Mouse (Mus musculus): ENCODE measurements around the gene Rgsl1. TPM values are rescaled to one million over a fixed set of nuclear protein-coding genes. Genes with fewer than 3 reads are reported as not detected.
A peak's percentile ranks its signal among the peaks of the same experiment; 100 is the strongest.
"Not testable (repeated sequence)": the region's sequence is repeated elsewhere in the genome, so short reads cannot be mapped to it uniquely, and the experiment has no call there.

Rgsl1 gene
- 0.09 TPM in 1 of 2 replicates, not detected in the other for polyA plus RNA-seq (2015; fragmentation: Nextera tagmentation; extraction: Ambion mirVana)

DNA sequence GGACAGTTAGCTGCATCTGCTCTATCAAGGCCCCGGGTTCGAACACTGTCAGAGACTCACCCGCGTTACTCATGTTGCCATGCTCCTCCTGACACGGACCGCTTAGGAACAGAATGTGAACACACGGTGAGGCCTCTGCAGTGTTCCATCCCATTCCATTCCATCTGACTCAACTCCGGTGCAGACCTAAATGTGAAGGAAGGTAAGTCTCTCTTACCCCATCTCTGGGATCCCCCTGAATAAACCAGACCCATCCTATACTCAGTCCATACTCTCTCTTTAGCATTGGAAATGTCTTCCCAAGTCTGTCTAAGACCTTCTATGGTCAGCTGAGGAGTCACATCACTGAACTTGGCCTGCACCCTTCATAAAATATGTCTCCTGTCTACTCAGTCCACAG lies at the start of gene Rgsl1:
Gene Rgsl1, minus strand, starts transcription at position 101 of the 400 bp plus-strand sequence.
- no peak for ATAC-seq (ENCODE audit: low FRiP score, low read depth)
- Histone ChIP-seq H3K4me1 (no peaks in the 10 kb centered on the region), H3K4me2 (replicated peaks) (no peak within 1 kb of the TSS), H3K36me3 (no peaks in the 10 kb centered on the region), H3K4me3 (no peak within 1 kb of the TSS), H3K9me3 (no peaks in the 10 kb centered on the region), H3K27me3 (no peaks in the 10 kb centered on the region), H3K9ac (no peak within 1 kb of the TSS), H3K27ac (no peak within 1 kb of the TSS)
- 95% methylated on average over 8 of the region's 8 CpGs for WGBS

DNA sequence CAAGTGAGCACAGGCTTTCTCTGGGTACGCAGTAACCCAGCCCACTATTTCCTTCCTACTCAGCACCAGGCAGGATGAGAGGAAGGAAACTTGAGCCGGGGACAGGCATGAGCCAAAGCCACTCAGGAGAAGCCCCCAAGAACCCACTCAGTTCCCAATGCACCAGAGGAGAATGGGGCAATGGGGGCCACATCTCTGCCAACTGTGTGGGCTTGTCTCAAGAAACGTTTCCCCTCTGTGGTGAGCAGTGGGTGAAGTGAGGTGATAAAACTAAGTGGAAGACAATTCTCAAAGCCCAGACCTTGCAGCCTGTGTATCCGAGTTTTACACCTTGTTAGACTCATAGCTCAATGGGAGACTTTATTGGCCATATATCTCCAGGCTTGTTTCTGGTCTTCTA lies 47.5 kb upstream of the Rgsl1 start, which contains the start of gene Teddm1a:
Gene Teddm1a, plus strand, starts transcription at position 301 of the 400 bp plus-strand sequence.
- ATAC-seq (ENCODE audit: low FRiP score, low read depth): no peak
- 46% methylated on average over 4 of the region's 4 CpGs for WGBS
- no peak within 1 kb of the TSS for H3K9ac ChIP-seq

DNA sequence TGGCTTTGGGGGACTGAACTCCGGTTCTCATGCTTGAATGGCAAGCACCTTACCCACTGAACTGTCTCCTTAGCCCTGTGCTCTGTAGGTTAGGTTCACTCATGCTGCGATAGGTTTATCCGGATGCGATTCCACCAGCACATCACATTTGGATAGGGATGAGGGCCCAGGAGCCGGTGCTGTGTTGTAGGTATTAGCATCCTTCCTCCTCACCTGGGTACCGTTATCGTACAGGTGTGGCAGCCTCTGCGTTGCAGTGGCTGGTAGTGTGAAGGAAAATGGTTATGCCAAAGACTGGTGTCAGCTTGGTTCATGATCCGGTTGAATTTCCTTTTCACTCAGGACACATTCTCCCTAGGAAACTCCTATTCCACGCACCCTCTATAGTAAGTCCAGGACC lies 46.2 kb upstream of the Rgsl1 start:
- ATAC-seq (ENCODE audit: low FRiP score, low read depth): no peak
- H3K36me3 ChIP-seq: no peaks in the 10 kb centered on the region
- H3K9ac ChIP-seq: no peak overlapping the region
- peaks cover 7% of the 10 kb centered on the region for H3K4me1 ChIP-seq
- no peaks in the 10 kb centered on the region for H3K9me3 ChIP-seq
- H3K27ac ChIP-seq: no peak overlapping the region
- no peak overlapping the region for H3K4me3 ChIP-seq
- no peak overlapping the region for H3K4me2 ChIP-seq (replicated peaks)
- WGBS: 95% methylated on average over 10 of the region's 10 CpGs
- peaks cover 4% of the 10 kb centered on the region; the same call in 1 of the 2 replicates for H3K27me3 ChIP-seq

More for the DNA sequence above, 47.5 kb upstream of the Rgsl1 start, which contains the start of gene Teddm1a:
- no peaks in the 10 kb centered on the region for H3K9me3 ChIP-seq
- peaks cover 4% of the 10 kb centered on the region; the same call in 1 of the 2 replicates for H3K27me3 ChIP-seq
- H3K36me3 ChIP-seq: no peaks in the 10 kb centered on the region
- no peak within 1 kb of the TSS for H3K27ac ChIP-seq
- H3K4me3 ChIP-seq: no peak within 1 kb of the TSS
- peaks cover 6% of the 10 kb centered on the region for H3K4me1 ChIP-seq
- no peak within 1 kb of the TSS for H3K4me2 ChIP-seq (replicated peaks)

DNA sequence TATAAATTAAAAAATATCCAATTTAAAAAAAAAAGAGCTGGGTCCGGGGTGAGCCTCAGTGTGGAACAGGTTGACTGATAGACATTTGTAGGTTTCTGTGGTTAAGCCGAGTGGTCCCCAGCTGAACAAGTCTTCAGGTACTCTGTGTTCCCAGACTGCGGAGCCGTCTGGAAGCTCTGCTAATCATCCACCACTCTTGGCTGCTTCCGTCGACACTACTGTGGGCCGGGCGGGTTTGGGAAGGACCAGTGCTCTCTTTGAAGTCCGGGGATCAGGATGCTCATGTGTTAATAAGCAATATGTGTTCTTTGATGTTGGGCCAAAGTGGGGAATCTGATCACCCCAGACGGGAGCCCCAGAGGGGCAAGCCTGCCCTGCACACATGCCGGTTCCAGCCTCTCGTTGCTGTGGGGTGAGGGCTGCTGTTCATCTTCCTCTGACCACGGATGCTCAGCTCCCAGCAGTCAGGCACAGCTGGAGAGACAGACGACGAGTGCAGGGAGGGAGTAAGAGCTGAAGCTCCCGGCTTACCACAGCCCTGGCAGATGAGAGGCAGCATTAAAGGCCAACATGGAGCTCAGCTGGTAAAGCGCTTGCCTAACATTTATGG lies 42.2 kb upstream of the Rgsl1 start:
- 14% methylated on average over 17 of the region's 17 CpGs for WGBS
- H3K27ac ChIP-seq: no peak overlapping the region
- H3K27me3 ChIP-seq: no peaks in the 10 kb centered on the region
- ATAC-seq (ENCODE audit: low FRiP score, low read depth): no peak
- peaks cover 6% of the 10 kb centered on the region; the same call in 1 of the 2 replicates for H3K4me1 ChIP-seq
- no peak overlapping the region for H3K4me3 ChIP-seq
- H3K9me3 ChIP-seq: no peaks in the 10 kb centered on the region
- H3K36me3 ChIP-seq: no peaks in the 10 kb centered on the region
- peak overlapping the region; percentile 27 for H3K4me2 ChIP-seq (replicated peaks)
- no peak overlapping the region for H3K9ac ChIP-seq

DNA sequence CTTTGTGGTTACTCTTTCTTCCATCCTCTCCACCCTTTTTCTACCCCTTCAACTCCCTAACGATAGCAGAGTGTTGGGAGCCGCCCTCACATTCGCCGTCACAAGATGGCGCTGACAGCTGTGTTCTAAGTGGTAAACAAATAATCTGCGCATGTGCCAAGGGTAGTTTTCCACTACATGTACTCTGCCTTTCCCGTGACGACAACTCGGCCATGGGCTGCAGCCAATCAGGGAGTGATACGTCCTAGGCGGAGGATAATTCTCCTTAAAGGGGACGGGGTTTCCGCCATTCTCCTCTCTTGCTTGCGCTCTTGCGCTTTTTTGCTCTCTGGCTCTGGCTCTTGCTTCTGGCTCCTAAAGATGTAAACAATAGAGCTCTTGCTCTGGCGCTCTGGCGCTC lies 36.4 kb upstream of the Rgsl1 start:
- not testable (repeated sequence) for H3K9ac ChIP-seq; H3K4me1 ChIP-seq; H3K4me3 ChIP-seq; H3K27ac ChIP-seq; H3K27me3 ChIP-seq; ATAC-seq (ENCODE audit: low FRiP score, low read depth); H3K4me2 ChIP-seq (replicated peaks); H3K9me3 ChIP-seq; H3K36me3 ChIP-seq
- WGBS: 94% methylated on average over 17 of the region's 17 CpGs

DNA sequence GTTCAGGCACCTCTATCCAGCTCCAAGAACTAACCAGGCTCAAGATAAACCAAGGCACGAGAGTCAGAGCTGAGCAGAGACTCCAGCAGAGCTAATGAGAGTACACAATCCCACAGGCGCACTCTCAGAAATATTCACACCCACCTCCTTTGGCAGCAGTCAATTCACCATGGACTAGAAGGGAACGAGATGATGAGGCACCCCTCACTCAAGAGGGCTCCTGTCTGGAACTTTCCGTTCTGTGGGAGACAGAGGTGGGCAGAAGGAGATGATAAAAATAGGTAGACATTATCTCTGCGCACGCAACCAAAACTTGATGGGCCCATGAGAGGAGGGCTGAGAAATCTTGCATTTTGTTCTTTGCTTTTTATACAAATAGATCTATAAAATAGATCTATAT lies 30.1 kb upstream of the Rgsl1 start, which contains the start of gene Teddm1b:
Gene Teddm1b, plus strand, starts transcription at position 301 of the 400 bp plus-strand sequence.
- Histone ChIP-seq H3K9ac (no peak within 1 kb of the TSS), H3K9me3 (no peaks in the 10 kb centered on the region), H3K36me3 (no peaks in the 10 kb centered on the region), H3K4me3 (no peak within 1 kb of the TSS), H3K4me2 (replicated peaks) (no peak within 1 kb of the TSS), H3K27me3 (no peaks in the 10 kb centered on the region), H3K4me1 (no peaks in the 10 kb centered on the region), H3K27ac (no peak within 1 kb of the TSS)
- no peak for ATAC-seq (ENCODE audit: low FRiP score, low read depth)
- 86% methylated on average over 6 of the region's 6 CpGs for WGBS

DNA sequence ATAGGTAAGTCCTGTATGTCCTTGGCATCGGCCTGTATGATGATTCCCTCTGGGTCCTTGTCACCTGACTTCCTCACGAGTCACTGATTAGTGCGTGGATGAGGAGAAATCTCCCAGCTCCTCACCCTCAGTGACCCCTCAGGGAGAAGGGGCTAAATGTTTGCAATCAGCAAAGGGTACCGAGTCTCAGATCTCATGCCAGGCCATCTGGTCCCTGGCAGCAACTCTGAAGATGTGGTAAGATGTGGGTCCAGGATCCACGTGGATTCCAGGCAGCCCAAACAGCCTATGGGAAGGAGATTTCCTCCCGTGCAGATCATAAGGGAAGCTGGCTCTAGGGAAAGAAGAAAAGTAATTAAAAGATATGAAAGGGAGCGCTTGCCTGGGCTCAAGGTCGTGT lies 12.0 kb upstream of the Rgsl1 start:
- 70% methylated on average over 8 of the region's 8 CpGs for WGBS
- Histone ChIP-seq H3K4me3 (no peak overlapping the region), H3K4me2 (replicated peaks) (no peak overlapping the region), H3K27me3 (no peaks in the 10 kb centered on the region), H3K27ac (no peak overlapping the region), H3K9me3 (no peaks in the 10 kb centered on the region), H3K9ac (no peak overlapping the region), H3K36me3 (no peaks in the 10 kb centered on the region), H3K4me1 (no peaks in the 10 kb centered on the region; the same call in 1 of the 2 replicates)
- no peak for ATAC-seq (ENCODE audit: low FRiP score, low read depth)

DNA sequence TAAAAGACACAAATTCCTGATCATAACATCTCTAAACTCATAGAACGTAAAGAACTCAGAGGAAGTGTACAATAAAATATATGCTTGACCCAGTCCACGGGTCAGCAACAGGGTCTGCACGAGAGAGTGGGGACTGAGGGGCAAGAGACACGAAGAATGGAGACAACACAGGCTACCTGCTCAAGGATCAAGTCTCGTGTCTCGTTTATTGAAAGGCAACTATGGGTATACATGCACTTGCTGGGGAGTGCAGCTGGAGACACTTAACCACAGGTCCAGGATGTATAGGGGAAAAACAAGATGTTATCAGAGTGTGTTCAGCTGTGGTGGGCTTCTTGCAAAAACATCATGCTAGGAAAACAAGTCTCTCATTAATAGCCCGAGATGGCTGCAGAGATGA lies 8.8 kb upstream of the Rgsl1 start:
- H3K4me1 ChIP-seq; H3K9ac ChIP-seq; ATAC-seq (ENCODE audit: low FRiP score, low read depth); H3K36me3 ChIP-seq; H3K27ac ChIP-seq; H3K27me3 ChIP-seq; H3K9me3 ChIP-seq; H3K4me3 ChIP-seq; H3K4me2 ChIP-seq (replicated peaks): not testable (repeated sequence)
- WGBS: 77% methylated on average over 7 of the region's 7 CpGs

DNA sequence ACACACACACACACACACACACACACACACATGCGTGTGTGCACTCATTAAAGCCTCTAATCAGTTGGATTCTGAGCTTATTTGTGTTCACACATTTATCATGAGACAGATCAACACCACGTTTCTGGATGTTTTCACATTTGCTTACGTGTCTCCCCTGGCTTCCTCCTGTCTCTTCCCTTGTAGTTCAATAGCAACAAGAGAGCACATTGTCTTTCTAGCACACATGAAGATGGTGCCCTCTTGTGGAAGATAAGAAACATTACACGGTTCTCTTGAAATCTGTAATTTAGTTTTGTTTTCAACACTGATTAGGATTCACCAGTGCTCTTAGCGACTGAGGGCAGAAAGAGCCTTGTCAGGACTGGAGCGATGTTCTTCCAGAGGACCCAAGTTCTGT lies 2.9 kb upstream of the Rgsl1 start:
- Histone ChIP-seq H3K4me2 (replicated peaks) (no peak overlapping the region), H3K4me3 (no peak overlapping the region), H3K9me3 (no peaks in the 10 kb centered on the region), H3K4me1 (no peaks in the 10 kb centered on the region; the same call in 1 of the 2 replicates), H3K27me3 (no peaks in the 10 kb centered on the region), H3K36me3 (no peaks in the 10 kb centered on the region), H3K27ac (no peak overlapping the region), H3K9ac (no peak overlapping the region)
- no peak for ATAC-seq (ENCODE audit: low FRiP score, low read depth)
- WGBS: 29% methylated on average over 6 of the region's 6 CpGs

DNA sequence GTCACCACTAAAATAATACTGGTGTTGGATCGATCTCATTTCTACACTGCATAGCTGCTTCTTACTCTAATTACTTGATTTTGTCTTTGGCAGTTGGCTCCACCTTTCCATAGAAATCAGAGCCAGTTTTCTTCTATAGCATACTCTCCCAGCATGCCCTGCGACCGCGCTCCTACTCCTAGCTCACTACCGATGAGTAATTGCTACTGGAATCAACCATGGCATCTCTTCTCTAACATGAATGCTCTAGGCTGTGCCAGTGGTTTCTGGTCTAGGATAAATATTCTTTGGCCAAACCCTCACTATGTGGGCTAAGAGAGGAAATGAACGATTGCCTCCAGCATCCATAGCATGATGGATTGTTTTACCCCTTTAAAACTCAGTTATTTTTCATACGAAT lies 2.5 kb upstream of the Rgsl1 start:
- Histone ChIP-seq H3K27ac (no peak overlapping the region), H3K4me2 (replicated peaks) (no peak overlapping the region), H3K9me3 (no peaks in the 10 kb centered on the region), H3K9ac (no peak overlapping the region), H3K4me1 (no peaks in the 10 kb centered on the region; the same call in 1 of the 2 replicates), H3K4me3 (no peak overlapping the region), H3K36me3 (no peaks in the 10 kb centered on the region), H3K27me3 (no peaks in the 10 kb centered on the region)
- ATAC-seq (ENCODE audit: low FRiP score, low read depth): no peak
- WGBS: 87% methylated on average over 7 of the region's 7 CpGs

DNA sequence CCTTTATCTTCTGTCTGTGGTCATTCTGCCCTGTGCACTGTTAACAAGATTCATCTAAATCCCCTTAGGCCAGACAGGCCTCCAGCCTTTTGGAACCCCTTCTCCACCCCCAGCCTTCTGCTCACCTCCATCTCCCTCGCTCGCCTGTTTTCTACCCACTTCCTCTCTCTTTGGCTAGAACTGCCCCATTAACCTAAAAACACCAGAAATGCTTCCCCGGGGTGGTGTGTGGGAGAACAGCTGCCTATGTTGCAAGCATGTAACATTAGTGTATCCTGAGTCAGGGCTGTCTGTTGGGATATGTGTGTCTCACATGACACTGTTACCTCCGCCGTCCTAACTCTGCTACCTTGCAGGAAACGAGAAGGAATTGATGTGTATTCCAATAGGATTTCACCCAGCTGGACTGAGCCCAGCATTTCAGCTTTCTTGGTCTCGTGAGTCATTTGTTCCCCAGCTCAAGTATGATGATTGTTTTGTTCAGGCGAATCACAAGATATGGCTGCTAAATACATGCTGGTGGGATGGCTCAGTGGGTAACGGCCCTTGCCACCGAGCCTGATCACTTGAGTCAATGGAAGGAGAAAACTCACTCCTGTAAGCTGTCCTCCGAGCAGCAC lies 1.7 kb downstream of the Rgsl1 start:
- no peaks in the 10 kb centered on the region for H3K9me3 ChIP-seq
- H3K36me3 ChIP-seq: no peaks in the 10 kb centered on the region
- no peaks in the 10 kb centered on the region for H3K4me1 ChIP-seq
- H3K9ac ChIP-seq: no peak overlapping the region
- no peak overlapping the region for H3K4me3 ChIP-seq
- H3K27ac ChIP-seq: no peak overlapping the region
- ATAC-seq (ENCODE audit: low FRiP score, low read depth): no peak
- 86% methylated on average over 11 of the region's 11 CpGs for WGBS
- no peaks in the 10 kb centered on the region for H3K27me3 ChIP-seq
- no peak overlapping the region for H3K4me2 ChIP-seq (replicated peaks)

DNA sequence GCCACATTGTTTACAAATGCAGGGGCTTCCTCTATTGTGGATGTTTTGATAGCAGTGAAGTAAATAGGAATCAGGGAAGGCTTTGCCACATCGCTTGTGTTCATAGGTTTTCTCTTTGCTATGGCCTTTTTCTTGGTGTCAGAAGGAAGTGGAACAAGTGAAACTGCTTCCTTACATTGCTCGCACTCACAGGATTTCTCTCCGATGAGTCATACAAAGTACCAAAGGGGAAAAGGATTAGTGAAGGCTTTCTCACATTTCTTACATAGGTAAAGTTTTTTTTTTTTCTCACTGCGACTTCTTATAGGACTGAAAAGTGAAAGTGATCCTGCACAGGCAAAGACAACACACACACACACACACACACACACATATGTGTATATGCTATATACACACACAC lies 7.9 kb downstream of the Rgsl1 start:
- Histone ChIP-seq H3K9me3 (no peaks in the 10 kb centered on the region), H3K4me1 (no peaks in the 10 kb centered on the region), H3K9ac (no peak overlapping the region), H3K4me3 (no peak overlapping the region), H3K4me2 (replicated peaks) (no peak overlapping the region), H3K27ac (no peak overlapping the region), H3K36me3 (no peaks in the 10 kb centered on the region), H3K27me3 (no peaks in the 10 kb centered on the region)
- no peak for ATAC-seq (ENCODE audit: low FRiP score, low read depth)
- WGBS: 75% methylated on average over 4 of the region's 4 CpGs
